Mouse (Mus musculus): ENCODE results near the gene 1700042G07Rik.
A peak's percentile ranks its signal among the peaks of the same experiment; 100 is the strongest.

- TF ChIP-seq CTCF (IDR thresholded peaks at IDR 0.05; ENCODE audit: low read depth): peak; percentile 62
- no peak for TF ChIP-seq EP300 (IDR thresholded peaks at IDR 0.05; ENCODE audit: low read depth)
Measured at GRCm38 (mm10) chr4:116159912-116160311, 13.3 kb upstream of the 1700042G07Rik start.

All from liver, postnatal 0 days (tissue).